Mouse (Mus musculus) embryo, embryonic 11 days (tissue): ENCODE measurements around the gene Baiap2.
A peak's percentile ranks its signal among the peaks of the same experiment; 100 is the strongest.

Experiments
- DNase-seq: peaks from one replicate; pipeline ENCODE4 v3.0.0-alpha.2; 2015

Baiap2 gene

GRCm38 (mm10) chr11:119982236-119982635 is 39.7 kb downstream of the Baiap2 start:
- DNase-seq = no peak

GRCm38 (mm10) chr11:119983151-119983550 is 40.6 kb downstream of the Baiap2 start:
- no peak for DNase-seq

GRCm38 (mm10) chr11:119986751-119987425 is 44.3 kb downstream of the Baiap2 start:
- no peak for DNase-seq

- no peak for DNase-seq
Measured at GRCm38 (mm10) chr11:119987876-119988275, 45.3 kb downstream of the Baiap2 start.

- no peak for DNase-seq
Measured at GRCm38 (mm10) chr11:119988391-119988790, 45.8 kb downstream of the Baiap2 start.

- DNase-seq = peak; percentile 53
Measured at GRCm38 (mm10) chr11:119989115-119989564, 46.6 kb downstream of the Baiap2 start.

GRCm38 (mm10) chr11:119990658-119991337 is 48.2 kb downstream of the Baiap2 start:
- DNase-seq = no peak

- DNase-seq = peak; percentile 92
Measured at GRCm38 (mm10) chr11:119991338-119991678, 48.7 kb downstream of the Baiap2 start.

- DNase-seq = no peak
Measured at GRCm38 (mm10) chr11:119997351-119997750, 54.8 kb downstream of the Baiap2 start.

GRCm38 (mm10) chr11:120002041-120002440 is 59.5 kb downstream of the Baiap2 start:
- no peak for DNase-seq

GRCm38 (mm10) chr11:120002634-120003220 is 60.2 kb downstream of the Baiap2 start:
- no peak for DNase-seq

- no peak for DNase-seq
Measured at GRCm38 (mm10) chr11:120005434-120006317, 63.1 kb downstream of the Baiap2 start.

- no peak for DNase-seq
Measured at GRCm38 (mm10) chr11:120007496-120008080, 65.0 kb downstream of the Baiap2 start.

GRCm38 (mm10) chr11:120008501-120008900 is 65.9 kb downstream of the Baiap2 start:
- DNase-seq = no peak

GRCm38 (mm10) chr11:120008956-120009355 is 66.4 kb downstream of the Baiap2 start:
- no peak for DNase-seq

GRCm38 (mm10) chr11:120009937-120010336 is 67.4 kb downstream of the Baiap2 start:
- no peak for DNase-seq

- DNase-seq = no peak
Measured at GRCm38 (mm10) chr11:120011114-120011760, 68.7 kb downstream of the Baiap2 start.

GRCm38 (mm10) chr11:120011761-120012560 is 69.4 kb downstream of the Baiap2 start:
- DNase-seq = no peak

- DNase-seq = no peak
Measured at GRCm38 (mm10) chr11:120012702-120013101, 70.1 kb downstream of the Baiap2 start.

GRCm38 (mm10) chr11:120013174-120013711 is 70.7 kb downstream of the Baiap2 start:
- DNase-seq = peak; percentile 90

- no peak for DNase-seq
Measured at GRCm38 (mm10) chr11:120014758-120015157, 72.2 kb downstream of the Baiap2 start.
